In genomic region chr19:24554425-24554824, GRCm38 (mm10) we compare ENCODE assay signal across 9 mouse cellular contexts. TPM values are rescaled to one million over a fixed set of nuclear protein-coding genes. Genes with fewer than 3 reads are reported as not detected.
DNase-seq lines count a peak whose midpoint lies in the region; ATAC-seq and TF ChIP-seq lines count a peak whose summit lies in the region.
"Had no signal": no experiment of that assay in that cellular context is flagged by ENCODE, and none has a peak within 500 bp of the region (broad histone marks: within the 10 kb centered on the region; RNA-seq: fewer than 3 reads in every experiment).

No protein-coding gene starts in this region.

- H3K27ac ChIP-seq in lung, embryonic 14.5 days (ENCODE audit: low read depth): no peak overlapping the region
- peak overlapping the region; percentile 87 for H3K27ac ChIP-seq in intestine, embryonic 15.5 days
- no peak overlapping the region for H3K27ac ChIP-seq in neural tube, embryonic 14.5 days (ENCODE audit: low read depth, low read length)

- peaks cover 26% of the 10 kb centered on the region for H3K27me3 ChIP-seq in lung, embryonic 14.5 days (ENCODE audit: insufficient read depth, low read length)
- no peaks in the 10 kb centered on the region for H3K27me3 ChIP-seq in intestine, embryonic 15.5 days (replicated peaks)
- peaks cover 3% of the 10 kb centered on the region; the same call in 1 of the 2 replicates for H3K27me3 ChIP-seq in neural tube, embryonic 14.5 days (ENCODE audit: control insufficient read depth, insufficient read depth, low read length)

- DNase-seq in CD4-positive, CD25-positive, alpha-beta regulatory T cell, adult 2 months (ENCODE audit: low read depth, low spot score): peak; percentile 15
- no peak for DNase-seq in lung, embryonic 14.5 days
- no peak for DNase-seq in lung, postnatal 10 days
- DNase-seq in right cerebral cortex, adult 18-20 months: no peak
- no peak for DNase-seq in right cerebral cortex, postnatal 14 days

- H3K4me1 ChIP-seq in lung, embryonic 14.5 days (ENCODE audit: insufficient read depth): peaks cover 7% of the 10 kb centered on the region; the same call in 1 of the 2 replicates
- H3K4me1 ChIP-seq in intestine, embryonic 15.5 days (replicated peaks): peaks cover 14% of the 10 kb centered on the region
- H3K4me1 ChIP-seq in neural tube, embryonic 14.5 days (ENCODE audit: control insufficient read depth, insufficient read depth, low read length): peaks cover 5% of the 10 kb centered on the region

- H3K9me3 ChIP-seq in lung, embryonic 14.5 days (ENCODE audit: low read depth, low read length): no peaks in the 10 kb centered on the region
- no peaks in the 10 kb centered on the region for H3K9me3 ChIP-seq in intestine, embryonic 15.5 days
- no peaks in the 10 kb centered on the region for H3K9me3 ChIP-seq in neural tube, embryonic 14.5 days (ENCODE audit: control insufficient read depth, low read length)

- ATAC-seq in CD4-positive, CD25-positive, alpha-beta regulatory T cell, adult 4 months: no peak
- ATAC-seq in lung, embryonic 14.5 days (ENCODE audit: insufficient read depth): no peak
- ATAC-seq in intestine, embryonic 15.5 days: peak; percentile 37
- no peak for ATAC-seq in neural tube, embryonic 14.5 days (ENCODE audit: low read depth)

- H3K4me2 ChIP-seq in lung, embryonic 14.5 days: peak overlapping the region; percentile 89
- peak overlapping the region; percentile 91 for H3K4me2 ChIP-seq in intestine, embryonic 15.5 days (replicated peaks)
- peak overlapping the region; percentile 71; the same call in 1 of the 2 replicates for H3K4me2 ChIP-seq in neural tube, embryonic 14.5 days (ENCODE audit: low read depth, low read length)

- H3K4me3 ChIP-seq in lung, embryonic 14.5 days (ENCODE audit: low read depth, low read length): peak overlapping the region; percentile 80
- peak overlapping the region; percentile 89 for H3K4me3 ChIP-seq in intestine, embryonic 15.5 days (replicated peaks)
- H3K4me3 ChIP-seq in neural tube, embryonic 14.5 days (ENCODE audit: low read depth, low read length): no peak overlapping the region

- 21% methylated on average over 4 of the region's 4 CpGs for WGBS in lung, embryonic 14.5 days
- WGBS in intestine, embryonic 15.5 days: 18% methylated on average over 4 of the region's 4 CpGs
- 19% methylated on average over 4 of the region's 4 CpGs for WGBS in neural tube, embryonic 14.5 days

- no peak for TF ChIP-seq CTCF in lung, embryonic 14.5 days (IDR thresholded peaks at IDR 0.05; ENCODE audit: low read depth)

- no peak overlapping the region for H3K9ac ChIP-seq in lung, embryonic 14.5 days
- H3K9ac ChIP-seq in intestine, embryonic 15.5 days: no peak overlapping the region
- H3K9ac ChIP-seq in neural tube, embryonic 14.5 days (replicated peaks; ENCODE audit: low read depth, low read length): no peak overlapping the region

- no peaks in the 10 kb centered on the region for H3K36me3 ChIP-seq in lung, embryonic 14.5 days (ENCODE audit: insufficient read depth)
- H3K36me3 ChIP-seq in intestine, embryonic 15.5 days: no peaks in the 10 kb centered on the region
- no peaks in the 10 kb centered on the region for H3K36me3 ChIP-seq in neural tube, embryonic 14.5 days (ENCODE audit: control insufficient read depth, insufficient read depth, low read length)

RNA-seq across cellular contexts. Expression of gene Pip5k1b, which starts 1.2 kb away (rescaled TPM):
- 1 to 10 TPM; 7.0 to 8.1 TPM for polyA plus RNA-seq in CD4-positive, CD25-positive, alpha-beta regulatory T cell, adult 4 months (2017; shearing (Covaris generic))
- 2.3 and 2.6 TPM in 2 replicates for polyA plus RNA-seq in lung, embryonic 14.5 days (2014; fragmentation: Nextera tagmentation; extraction: Ambion mirVana)
- polyA plus RNA-seq in intestine, embryonic 15.5 days (2015; fragmentation: Nextera tagmentation; extraction: Ambion mirVana): 17.2 and 18.2 TPM in 2 replicates
- 1.9 and 2.1 TPM in 2 replicates for polyA plus RNA-seq in neural tube, embryonic 14.5 days (2014; fragmentation: Nextera tagmentation; extraction: Ambion mirVana)
- polyA plus RNA-seq: liver, adult 2 months had no signal
